Mouse (Mus musculus) telencephalon, adult 2 months (tissue): ENCODE measurements at regions not wholly inside any gene's neighbourhood (a gene's known extent, or its start where the extent isn't known, plus 50 kb on each side); places are given as distances from the start of the nearest gene placed in this dataset.
A peak's percentile ranks its signal among the peaks of the same experiment; 100 is the strongest.

ENCODE experiments used
- DNase-seq: peaks from one replicate; pipeline ENCODE4 v3.0.0-alpha.2; 2011; ENCODE audit warnings: low read depth, low spot score

DNA sequence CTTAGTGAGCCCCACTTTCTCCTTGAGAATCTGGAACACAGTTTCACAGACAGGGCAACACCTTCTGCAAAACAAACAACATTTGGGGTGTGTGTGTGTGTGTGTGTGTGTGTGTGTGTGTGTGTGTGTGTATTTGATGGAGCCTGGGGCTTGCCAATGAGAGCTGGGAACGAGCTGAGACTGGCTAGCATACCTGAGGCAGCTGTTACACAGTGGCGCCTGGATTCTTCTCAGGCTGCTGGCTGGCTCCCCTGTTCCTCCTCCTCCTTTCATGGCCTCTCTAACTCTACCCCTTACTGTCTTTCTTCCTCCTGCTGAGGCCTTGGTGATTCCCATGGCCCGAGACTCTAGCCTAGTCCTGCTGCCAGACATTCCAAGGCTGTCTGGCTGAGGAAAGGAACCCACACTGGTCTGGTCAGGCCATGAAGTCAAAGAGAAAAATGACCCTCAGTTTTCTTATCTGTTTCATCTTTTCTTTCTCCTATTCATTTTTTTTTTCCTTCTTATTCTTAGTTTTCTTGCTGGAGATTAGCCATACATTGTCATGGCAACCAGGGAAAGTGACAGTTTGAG, 79.6 kb upstream of the Sem1 start:
- no peak for DNase-seq

DNA sequence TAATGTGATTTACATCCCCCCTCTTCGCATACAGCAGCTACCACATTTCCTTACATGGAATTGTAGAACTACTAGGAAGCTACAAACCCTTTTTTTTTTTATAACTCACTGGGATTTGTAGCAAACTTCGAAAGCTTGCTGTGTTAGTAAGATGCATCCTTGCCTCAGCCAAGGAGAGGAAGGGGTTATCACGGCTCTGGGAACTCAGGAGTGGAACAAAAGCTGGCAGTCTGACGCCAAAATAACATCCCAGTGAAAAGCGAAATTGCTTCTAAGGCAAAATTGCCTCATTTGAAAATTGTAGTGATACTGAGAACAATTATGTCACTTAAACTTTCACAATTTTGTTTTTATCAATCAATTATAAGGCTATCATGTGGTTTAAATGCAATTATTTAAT, 81.6 kb upstream of the Sem1 start:
- DNase-seq = no peak

DNA sequence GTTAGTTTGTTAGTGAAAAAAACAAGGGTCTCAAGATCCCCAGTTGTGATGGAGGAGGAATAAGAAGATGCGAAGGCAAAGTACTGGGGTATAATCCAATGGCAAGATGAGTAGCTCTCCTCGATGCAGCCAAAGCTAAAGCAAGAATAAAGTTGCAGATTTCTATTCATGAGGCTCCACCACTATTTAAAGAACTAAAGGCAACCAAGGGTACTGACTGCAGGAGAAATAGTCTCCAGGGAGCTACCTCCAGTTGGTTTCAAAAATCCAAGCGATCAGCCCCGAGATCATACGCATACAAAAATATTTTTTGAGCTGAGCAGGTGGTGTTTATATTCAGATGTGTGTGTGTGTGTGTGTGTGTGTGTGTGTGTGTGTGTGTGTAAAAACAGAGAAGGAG, 88.3 kb upstream of the Sem1 start:
- peak; percentile 51 for DNase-seq

- DNase-seq = no peak
These were observed 110.8 kb upstream of the Sem1 start for GRCm38 (mm10) chr6:6689241-6689640.

- no peak for DNase-seq
These were observed 111.7 kb upstream of the Sem1 start for GRCm38 (mm10) chr6:6690188-6690587.

GRCm38 (mm10) chr6:6692056-6692770, 113.8 kb upstream of the Sem1 start:
- no peak for DNase-seq

GRCm38 (mm10) chr6:6695742-6696430, 117.4 kb upstream of the Sem1 start:
- DNase-seq = no peak

DNA sequence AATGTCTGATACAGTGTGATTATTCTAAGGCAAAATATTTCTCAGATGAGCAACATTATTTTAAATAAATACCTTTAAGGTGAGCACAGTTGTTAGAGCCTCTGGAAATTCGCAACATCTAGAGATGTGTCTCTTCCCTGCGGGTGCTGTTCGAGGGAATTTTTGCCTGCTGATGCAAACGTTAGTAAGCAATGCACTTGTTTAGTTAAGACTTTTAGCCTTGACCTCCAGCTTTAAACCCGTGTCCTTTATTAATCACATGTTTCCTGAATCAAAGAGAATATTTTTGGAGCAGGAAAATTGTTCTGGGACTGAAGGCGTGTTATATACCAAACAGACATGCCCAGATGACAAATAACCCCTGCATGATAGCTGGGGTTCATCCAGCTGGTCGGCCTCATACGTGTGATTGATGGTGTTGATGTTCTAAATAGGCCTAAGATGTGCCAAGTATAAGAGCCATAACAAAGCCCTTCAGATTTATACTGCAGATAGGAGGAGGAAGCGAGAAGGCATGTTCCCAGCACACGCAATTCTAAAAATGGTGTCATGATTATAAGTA, 119.0 kb upstream of the Sem1 start:
- DNase-seq = no peak

GRCm38 (mm10) chr6:6706729-6707128, 128.3 kb upstream of the Sem1 start:
- no peak for DNase-seq

DNA sequence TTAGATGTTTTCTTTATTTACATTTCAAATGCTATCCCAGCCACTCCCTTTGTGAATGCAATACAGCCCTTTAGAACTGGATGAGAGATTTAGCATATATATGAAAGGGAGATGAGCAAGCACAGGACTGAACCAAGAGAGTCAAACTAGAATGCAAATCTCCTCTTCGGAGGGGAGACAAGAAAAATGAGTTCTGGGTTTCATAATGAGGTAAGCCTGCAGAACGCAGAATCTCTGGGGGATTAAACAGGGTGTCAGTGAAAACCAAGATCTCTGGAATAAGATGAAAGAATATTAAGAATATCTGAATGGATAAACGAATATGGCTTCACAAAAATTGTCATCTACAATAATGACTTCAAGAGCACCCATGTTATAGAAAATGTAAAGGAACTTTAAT, 130.6 kb upstream of the Sem1 start:
- no peak for DNase-seq

- no peak for DNase-seq
These were observed 132.9 kb upstream of the Dlx6 start for GRCm38 (mm10) chr6:6730259-6730658.

DNA sequence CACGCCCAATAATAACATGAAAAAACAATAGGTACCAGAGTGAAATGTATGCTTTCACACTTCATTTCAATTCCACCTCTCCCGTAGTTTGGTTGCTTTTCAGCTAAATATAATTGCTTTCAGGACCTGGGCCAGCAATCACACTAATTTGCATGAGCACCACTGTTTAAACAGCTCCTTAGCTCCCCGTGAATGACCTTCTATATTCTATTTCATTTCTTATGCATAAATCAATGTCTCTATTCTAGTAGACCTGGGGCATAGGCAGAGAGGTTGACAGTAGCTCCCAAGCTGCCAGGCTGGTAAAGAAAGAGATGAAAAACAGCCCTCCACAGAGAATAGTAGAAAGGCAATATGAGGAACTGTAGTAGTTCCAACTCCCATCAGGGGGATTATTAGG, 117.7 kb upstream of the Dlx6 start:
- DNase-seq = no peak

GRCm38 (mm10) chr6:6779157-6779556, 84.0 kb upstream of the Dlx6 start:
- DNase-seq = no peak

GRCm38 (mm10) chr6:6781556-6781955, 81.6 kb upstream of the Dlx6 start:
- DNase-seq = no peak

DNA sequence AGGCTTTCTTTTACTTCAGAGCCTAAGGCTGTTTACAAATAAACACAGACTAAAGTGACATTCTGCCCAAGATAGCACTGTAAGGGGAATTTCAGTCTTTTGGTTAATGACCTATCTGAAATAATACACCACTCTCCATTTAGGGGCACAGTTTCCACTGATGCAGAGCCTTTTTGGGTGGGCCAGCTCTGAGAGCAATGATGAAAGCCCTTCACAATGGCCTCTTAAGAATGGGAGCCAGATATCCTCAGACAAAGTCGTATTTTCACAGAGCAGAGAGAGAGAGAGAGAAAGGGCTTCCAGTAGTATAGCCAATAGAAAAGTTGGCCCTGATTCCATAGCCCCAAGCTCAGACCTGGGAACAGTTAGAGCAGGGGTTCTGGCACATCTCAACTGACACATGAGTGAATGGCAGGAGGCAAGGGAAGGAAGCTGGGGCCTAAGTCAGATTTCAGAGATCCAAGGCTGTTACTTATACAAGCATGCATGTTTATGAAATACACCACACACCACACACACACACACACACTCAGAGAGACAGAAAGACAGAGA, 77.1 kb upstream of the Dlx6 start:
- no peak for DNase-seq

DNA sequence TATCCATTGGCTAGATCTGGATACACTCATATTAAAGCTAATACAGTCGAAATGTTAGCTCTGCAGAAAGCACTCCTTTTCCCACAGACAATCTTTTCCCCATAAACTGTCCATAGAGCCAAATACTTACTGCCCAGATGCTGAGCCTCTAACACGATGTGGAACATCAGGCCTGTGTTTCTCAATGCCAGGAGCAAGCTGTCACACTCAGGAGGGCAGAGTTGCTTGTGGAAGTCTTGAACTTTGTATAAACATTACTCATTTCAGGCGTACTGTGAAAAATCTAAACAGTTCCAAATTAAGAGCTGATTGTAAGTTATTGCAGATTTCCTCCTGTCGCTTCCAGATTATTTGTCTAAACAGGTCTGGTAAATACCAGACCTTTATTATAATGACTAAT, 75.6 kb upstream of the Dlx6 start:
- DNase-seq = no peak

DNA sequence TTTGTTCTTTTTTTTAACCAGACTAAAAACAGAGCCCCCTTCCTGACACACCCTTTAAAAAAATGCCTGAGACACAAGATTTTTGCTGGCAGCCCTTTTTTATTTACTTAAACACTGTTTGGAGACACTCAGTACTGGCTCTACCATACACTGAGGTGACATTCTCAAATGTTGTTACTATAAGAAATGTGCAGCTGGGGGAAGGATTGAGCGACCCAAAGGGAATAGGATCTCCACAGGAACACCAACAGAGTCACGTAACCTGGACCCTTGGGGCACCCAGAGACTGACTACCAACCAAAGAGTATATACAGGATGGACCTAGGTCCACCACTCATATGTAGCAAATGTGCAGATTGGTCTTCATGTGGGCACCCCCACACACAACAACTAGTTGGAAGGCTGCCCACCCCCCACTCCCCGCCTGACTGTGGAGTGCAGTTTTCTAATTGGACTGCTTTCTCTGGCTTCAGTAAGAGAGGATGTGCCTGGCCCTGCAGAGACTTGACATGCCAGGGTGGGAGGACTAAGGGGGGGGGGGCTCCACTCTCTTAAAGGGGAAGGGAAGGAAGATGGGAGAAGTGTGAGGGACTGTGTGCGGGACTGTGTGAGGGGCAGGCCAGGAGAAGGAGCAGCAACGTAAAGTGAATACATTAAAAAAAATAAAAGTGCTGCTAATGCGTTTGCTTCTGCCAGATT, 68.7 kb upstream of the Dlx6 start:
- DNase-seq = no peak

- DNase-seq = no peak
These were observed 62.8 kb upstream of the Dlx6 start for GRCm38 (mm10) chr6:6800377-6800776.

DNA sequence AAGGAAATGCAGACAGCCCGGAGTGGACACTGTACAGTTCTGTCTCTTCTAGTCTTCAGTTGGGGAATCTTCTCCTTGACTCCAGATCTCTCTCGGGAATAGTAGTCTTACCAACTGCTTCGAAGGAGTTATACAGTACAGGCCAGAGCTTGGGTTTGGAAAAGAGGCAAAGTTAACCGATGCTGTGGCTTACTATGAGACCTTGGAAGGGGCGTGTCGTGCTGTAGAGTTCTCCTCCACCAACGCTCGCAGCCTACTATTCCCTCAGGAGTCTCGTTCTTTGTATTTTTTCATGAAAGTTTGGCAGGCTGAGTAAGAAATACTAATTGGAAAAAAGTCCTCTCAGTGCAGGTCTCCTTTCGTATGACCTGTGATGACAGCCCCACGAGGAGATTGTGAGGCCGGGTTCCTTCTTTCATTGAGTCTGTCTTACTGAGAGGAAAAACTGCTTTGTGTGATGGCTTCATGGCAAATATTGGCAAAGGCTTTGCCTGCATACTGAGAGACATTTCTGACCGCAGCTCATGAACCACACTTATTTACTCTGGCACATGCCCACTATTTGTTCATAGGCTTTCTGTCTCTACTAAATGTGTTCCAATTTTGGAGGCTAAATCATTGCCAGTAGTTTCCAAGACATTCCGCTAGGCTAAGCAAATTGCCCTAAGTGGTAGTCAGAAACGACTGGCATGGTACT, 61.4 kb upstream of the Dlx6 start:
- DNase-seq = no peak
